ENCODE assay signal across 7 mouse cellular contexts in genomic region chr8:10899581-10900155, GRCm38 (mm10).
DNase-seq lines count a peak whose midpoint lies in the region; ATAC-seq lines count a peak whose summit lies in the region.

No protein-coding gene starts in this region.

- H3K36me3 ChIP-seq in embryonic facial prominence, embryonic 15.5 days: no peaks in the 10 kb centered on the region
- H3K36me3 ChIP-seq in hindbrain, embryonic 15.5 days: no peaks in the 10 kb centered on the region
- no peaks in the 10 kb centered on the region for H3K36me3 ChIP-seq in limb, embryonic 15.5 days
- H3K36me3 ChIP-seq in midbrain, embryonic 14.5 days (ENCODE audit: control insufficient read depth, insufficient read depth, low read length): no peaks in the 10 kb centered on the region

- H3K9ac ChIP-seq in embryonic facial prominence, embryonic 15.5 days: no peak overlapping the region
- peak overlapping the region; percentile 13; the same call in 1 of the 2 replicates for H3K9ac ChIP-seq in hindbrain, embryonic 15.5 days
- no peak overlapping the region for H3K9ac ChIP-seq in limb, embryonic 15.5 days
- H3K9ac ChIP-seq in midbrain, embryonic 14.5 days (replicated peaks; ENCODE audit: low read length): no peak overlapping the region; the same call in 1 of the 2 replicates

- peak overlapping the region; percentile 23 for H3K4me3 ChIP-seq in embryonic facial prominence, embryonic 15.5 days (replicated peaks)
- H3K4me3 ChIP-seq in hindbrain, embryonic 15.5 days: peak overlapping the region; percentile 7; the same call in 1 of the 2 replicates
- peak overlapping the region; percentile 17; the same call in 1 of the 2 replicates for H3K4me3 ChIP-seq in limb, embryonic 15.5 days
- no peak overlapping the region for H3K4me3 ChIP-seq in midbrain, embryonic 14.5 days (replicated peaks; ENCODE audit: low read depth, low read length)

- peak overlapping the region; percentile 50 for H3K4me2 ChIP-seq in embryonic facial prominence, embryonic 15.5 days (replicated peaks)
- H3K4me2 ChIP-seq in hindbrain, embryonic 15.5 days: peak overlapping the region; percentile 50
- peak overlapping the region; percentile 30 for H3K4me2 ChIP-seq in limb, embryonic 15.5 days
- peak overlapping the region; percentile 47 for H3K4me2 ChIP-seq in midbrain, embryonic 14.5 days (ENCODE audit: low read length)

- peak; percentile 66 for DNase-seq in adipocyte (ENCODE audit: low spot score)
- DNase-seq in adrenal gland, postnatal 14 days: peak; percentile 63
- peak; percentile 49 for DNase-seq in midbrain, embryonic 14.5 days
- no peak for DNase-seq in right cerebral cortex, postnatal 25 days

- no peak for ATAC-seq in embryonic facial prominence, embryonic 15.5 days (ENCODE audit: insufficient number of reproducible peaks, low FRiP score, low TSS enrichment, low read depth)
- 0 out of 2 replicates have a peak, but pooled peaks have one; percentile 13 for ATAC-seq in hindbrain, embryonic 15.5 days (ENCODE audit: low FRiP score, low read depth)
- ATAC-seq in limb, embryonic 15.5 days (ENCODE audit: insufficient number of reproducible peaks, low FRiP score, low TSS enrichment, low read depth): no peak
- ATAC-seq in midbrain, embryonic 14.5 days (ENCODE audit: low FRiP score, low TSS enrichment): no peak

- H3K4me1 ChIP-seq in embryonic facial prominence, embryonic 15.5 days: peaks cover 13% of the 10 kb centered on the region
- peaks cover 26% of the 10 kb centered on the region for H3K4me1 ChIP-seq in hindbrain, embryonic 15.5 days (replicated peaks)
- H3K4me1 ChIP-seq in limb, embryonic 15.5 days: peaks cover 15% of the 10 kb centered on the region
- H3K4me1 ChIP-seq in midbrain, embryonic 14.5 days (ENCODE audit: control insufficient read depth, insufficient read depth, low read length): peaks cover 24% of the 10 kb centered on the region

- no peaks in the 10 kb centered on the region for H3K9me3 ChIP-seq in embryonic facial prominence, embryonic 15.5 days (replicated peaks)
- no peaks in the 10 kb centered on the region for H3K9me3 ChIP-seq in hindbrain, embryonic 15.5 days
- H3K9me3 ChIP-seq in limb, embryonic 15.5 days: no peaks in the 10 kb centered on the region
- H3K9me3 ChIP-seq in midbrain, embryonic 14.5 days (ENCODE audit: control insufficient read depth, low read length): no peaks in the 10 kb centered on the region

- H3K27me3 ChIP-seq in embryonic facial prominence, embryonic 15.5 days: no peaks in the 10 kb centered on the region
- no peaks in the 10 kb centered on the region for H3K27me3 ChIP-seq in hindbrain, embryonic 15.5 days
- H3K27me3 ChIP-seq in limb, embryonic 15.5 days: no peaks in the 10 kb centered on the region
- H3K27me3 ChIP-seq in midbrain, embryonic 14.5 days (ENCODE audit: control insufficient read depth, insufficient read depth, low read length): no peaks in the 10 kb centered on the region

- WGBS in embryonic facial prominence, embryonic 15.5 days: 7% methylated on average over 17 of the region's 17 CpGs
- 3% methylated on average over 17 of the region's 17 CpGs for WGBS in hindbrain, embryonic 15.5 days
- 10% methylated on average over 17 of the region's 17 CpGs for WGBS in limb, embryonic 15.5 days
- 8% methylated on average over 17 of the region's 17 CpGs for WGBS in midbrain, embryonic 14.5 days

- H3K27ac ChIP-seq in embryonic facial prominence, embryonic 15.5 days (replicated peaks): 0 out of 2 replicates have a peak overlapping the region, but pooled peaks have one; percentile 11
- H3K27ac ChIP-seq in hindbrain, embryonic 15.5 days (replicated peaks): no peak overlapping the region
- H3K27ac ChIP-seq in limb, embryonic 15.5 days: no peak overlapping the region
- H3K27ac ChIP-seq in midbrain, embryonic 14.5 days (replicated peaks; ENCODE audit: low read depth, low read length): no peak overlapping the region
